Mouse (Mus musculus) limb, embryonic 15.5 days (tissue): ENCODE measurements around the gene Osbpl11. TPM values are rescaled to one million over a fixed set of nuclear protein-coding genes. Genes with fewer than 3 reads are reported as not detected.
A peak's percentile ranks its signal among the peaks of the same experiment; 100 is the strongest.
"Not testable (repeated sequence)": the region's sequence is repeated elsewhere in the genome, so short reads cannot be mapped to it uniquely, and the experiment has no call there.

Experiments used
- ATAC-seq: fragments of 200-750 bp; cut with Nextera tagmentation; 2 replicates; pipeline ENCODE4 v1.8.0; 2017; ENCODE audit warnings: low read depth, moderate TSS enrichment; ENCODE audit not compliant: insufficient number of reproducible peaks, low FRiP score, low TSS enrichment
- H3K27ac ChIP-seq: fragments of 300-500 bp; sonication (generic); 2 replicates; pipeline ENCODE4 v1.5.1; 2015; ENCODE audit warnings: moderate library complexity, mild to moderate bottlenecking, inconsistent platforms
- H3K27me3 ChIP-seq: fragments of 300-500 bp; sonication (generic); 2 replicates; pipeline ENCODE4 v1.6.1; 2015; ENCODE audit warnings: inconsistent platforms
- H3K36me3 ChIP-seq: fragments of 300-500 bp; sonication (generic); 2 replicates; pipeline ENCODE4 v1.6.1; 2015; ENCODE audit warnings: inconsistent platforms
- H3K4me1 ChIP-seq: fragments of 300-500 bp; sonication (generic); 2 replicates; pipeline ENCODE4 v1.6.1; 2015; ENCODE audit warnings: inconsistent platforms
- H3K4me2 ChIP-seq: fragments of 300-500 bp; sonication (generic); 2 replicates; pipeline ENCODE4 v1.6.1; 2015; ENCODE audit warnings: mild to moderate bottlenecking, inconsistent platforms
- H3K4me3 ChIP-seq: fragments of 300-500 bp; sonication (generic); 2 replicates; pipeline ENCODE4 v1.5.1; 2015; ENCODE audit warnings: mild to moderate bottlenecking, inconsistent platforms
- H3K9ac ChIP-seq: fragments of 300-500 bp; sonication (generic); 2 replicates; pipeline ENCODE4 v1.6.1; 2015; ENCODE audit warnings: inconsistent platforms
- H3K9me3 ChIP-seq: fragments of 300-500 bp; sonication (generic); 2 replicates; pipeline ENCODE4 v1.6.1; 2016; ENCODE audit warnings: inconsistent platforms
- WGBS: fragments of 180-500 bp; shearing (Covaris S2); methylation state at CpG from one replicate; pipeline ENCODE4 v1.1.7; 2015; 5-methylcytosine and 5-hydroxymethylcytosine counted together
- polyA plus RNA-seq: library from polyadenylated mRNA; unstranded; fragments of >200 nt; fragmentation: Nextera tagmentation; extraction: Ambion mirVana; gene quantifications from 2 replicates; pipeline ENCODE4 v1.2.1, GENCODE M21; 2015

Gene Osbpl11
- polyA plus RNA-seq, 1 experiment from 2014 or later = 16.0 TPM

DNA sequence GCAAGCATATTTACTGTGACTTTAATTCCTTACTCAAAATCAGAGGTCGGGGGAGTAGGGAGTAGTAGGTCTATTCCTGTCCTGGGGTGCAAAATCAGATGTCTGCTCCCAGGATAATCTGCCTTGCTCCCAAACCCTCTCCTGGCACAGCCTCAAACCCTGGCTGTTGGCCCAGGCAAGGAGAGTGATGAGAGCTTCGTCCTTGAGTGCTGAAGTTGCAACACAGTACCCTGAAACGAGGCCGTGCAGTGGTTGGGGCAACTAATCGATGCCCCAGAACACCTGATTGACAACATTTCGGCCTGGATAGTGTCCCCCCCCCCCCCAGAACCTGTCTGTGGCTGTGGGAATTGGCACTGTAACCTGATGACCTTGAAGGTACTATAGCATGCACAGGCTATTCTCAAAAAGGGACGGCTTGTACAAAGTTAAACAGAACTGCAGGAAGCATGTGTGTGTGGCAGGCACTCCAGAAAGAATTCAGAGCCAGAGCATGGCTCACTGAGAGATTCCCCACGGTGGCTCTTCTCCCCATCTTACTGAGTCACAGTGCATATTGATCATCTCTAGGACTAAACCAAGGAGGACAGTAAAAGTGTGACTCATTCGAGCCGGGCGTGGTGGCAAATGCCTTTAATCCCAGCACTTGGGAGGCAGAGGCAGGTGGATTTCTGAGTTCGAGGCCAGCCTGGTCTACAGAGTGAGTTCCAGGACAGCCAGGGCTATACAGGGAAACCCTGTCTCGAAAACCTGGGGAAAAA is 21.4 kb upstream of the Osbpl11 start:
- 70% methylated on average over 13 of the region's 13 CpGs for WGBS
- H3K27me3 ChIP-seq = no peaks in the 10 kb centered on the region

DNA sequence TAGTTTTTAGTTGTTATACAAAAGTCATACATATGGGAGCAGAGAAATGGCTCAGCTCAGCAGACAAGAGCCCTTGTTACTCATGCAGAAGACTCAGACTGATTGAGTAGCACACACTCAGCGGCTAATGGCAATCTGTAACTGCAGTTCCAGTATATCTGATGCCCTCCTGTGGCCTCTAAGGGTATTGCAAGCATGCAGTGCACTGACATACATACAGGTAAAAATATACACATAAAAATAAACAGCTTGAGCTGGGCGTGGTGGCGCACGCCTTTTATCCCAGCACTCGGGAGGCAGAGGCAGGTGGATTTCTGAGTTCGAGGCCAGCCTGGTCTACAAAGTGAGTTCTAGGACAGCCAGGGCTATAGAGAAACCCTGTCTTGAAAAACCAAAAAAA is 18.6 kb upstream of the Osbpl11 start:
- H3K9ac ChIP-seq, ATAC-seq, H3K36me3 ChIP-seq, H3K9me3 ChIP-seq, H3K4me1 ChIP-seq, H3K27me3 ChIP-seq, H3K4me3 ChIP-seq, H3K4me2 ChIP-seq, H3K27ac ChIP-seq: not testable (repeated sequence)
- 66% methylated on average over 6 of the region's 6 CpGs for WGBS

More for the DNA sequence above, 21.4 kb upstream of the Osbpl11 start:
- no peak overlapping the region for H3K4me2 ChIP-seq
- H3K9me3 ChIP-seq = no peaks in the 10 kb centered on the region
- no peak overlapping the region for H3K27ac ChIP-seq
- H3K36me3 ChIP-seq = no peaks in the 10 kb centered on the region
- no peak overlapping the region for H3K9ac ChIP-seq
- ATAC-seq = no peak
- H3K4me1 ChIP-seq = no peaks in the 10 kb centered on the region
- H3K4me3 ChIP-seq = no peak overlapping the region

GRCm38 (mm10) chr16:33167537-33167936 is 17.3 kb upstream of the Osbpl11 start:
- H3K4me2 ChIP-seq = no peak overlapping the region
- no peak overlapping the region for H3K4me3 ChIP-seq
- H3K9ac ChIP-seq = no peak overlapping the region
- H3K27ac ChIP-seq = no peak overlapping the region
- ATAC-seq = no peak
- 25% methylated on average over 5 of the region's 5 CpGs for WGBS
- H3K27me3 ChIP-seq = no peaks in the 10 kb centered on the region
- no peaks in the 10 kb centered on the region for H3K36me3 ChIP-seq
- H3K9me3 ChIP-seq = no peaks in the 10 kb centered on the region
- no peaks in the 10 kb centered on the region for H3K4me1 ChIP-seq

- no peaks in the 10 kb centered on the region for H3K27me3 ChIP-seq
- ATAC-seq = no peak
- H3K9me3 ChIP-seq = no peaks in the 10 kb centered on the region
- no peak overlapping the region for H3K9ac ChIP-seq
- no peak overlapping the region for H3K4me3 ChIP-seq
- 72% methylated on average over 8 of the region's 8 CpGs for WGBS
- no peak overlapping the region for H3K4me2 ChIP-seq
- H3K27ac ChIP-seq = no peak overlapping the region
- no peaks in the 10 kb centered on the region for H3K36me3 ChIP-seq
- H3K4me1 ChIP-seq = no peaks in the 10 kb centered on the region
Measured at GRCm38 (mm10) chr16:33169471-33170034, 15.3 kb upstream of the Osbpl11 start.

DNA sequence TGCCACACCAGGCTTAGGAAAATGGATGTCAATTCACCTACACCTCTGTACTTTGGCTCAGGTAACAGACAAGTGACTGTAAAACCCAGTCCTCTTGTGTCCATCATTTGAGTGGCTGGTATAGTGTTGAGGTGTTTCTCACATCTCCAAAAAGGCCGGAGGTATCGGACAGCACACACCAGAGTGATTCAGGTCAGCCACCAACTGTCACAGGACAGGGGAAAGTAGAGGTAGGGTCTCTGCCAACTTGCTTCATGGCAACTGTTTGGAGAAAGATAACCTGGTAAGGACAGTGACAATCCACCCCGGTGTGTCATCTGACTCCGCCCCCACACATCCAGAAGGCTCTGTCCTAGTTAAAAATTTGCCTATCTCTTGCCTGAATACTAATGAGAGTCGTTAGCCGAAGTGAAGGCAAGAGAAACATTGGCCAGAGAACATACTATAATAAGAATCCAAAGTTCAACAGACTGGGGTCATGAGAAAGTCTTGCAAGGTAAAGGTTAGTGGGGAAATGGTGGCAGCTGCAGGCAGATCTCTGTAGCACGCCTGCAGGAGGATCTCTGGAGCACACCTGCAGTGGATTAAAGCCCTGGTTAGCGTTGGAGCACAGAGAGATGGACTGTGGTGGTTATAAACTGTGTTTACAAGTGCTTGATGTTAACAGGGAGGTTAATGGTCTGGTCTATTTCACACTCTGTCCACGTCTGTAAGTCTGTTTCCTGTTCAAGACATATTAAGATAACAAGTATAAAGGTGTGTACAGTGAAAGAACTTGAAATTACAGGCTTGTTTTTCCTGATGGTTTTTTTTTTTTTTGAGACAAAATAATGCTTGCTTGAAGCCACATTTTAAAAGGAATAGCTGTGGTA is 13.9 kb upstream of the Osbpl11 start:
- H3K4me1 ChIP-seq = no peaks in the 10 kb centered on the region
- no peak overlapping the region for H3K27ac ChIP-seq
- no peak for ATAC-seq
- H3K9ac ChIP-seq = no peak overlapping the region
- no peaks in the 10 kb centered on the region for H3K36me3 ChIP-seq
- no peak overlapping the region for H3K4me3 ChIP-seq
- H3K4me2 ChIP-seq = no peak overlapping the region
- no peaks in the 10 kb centered on the region for H3K27me3 ChIP-seq
- H3K9me3 ChIP-seq = no peaks in the 10 kb centered on the region
- 60% methylated on average over 9 of the region's 9 CpGs for WGBS

DNA sequence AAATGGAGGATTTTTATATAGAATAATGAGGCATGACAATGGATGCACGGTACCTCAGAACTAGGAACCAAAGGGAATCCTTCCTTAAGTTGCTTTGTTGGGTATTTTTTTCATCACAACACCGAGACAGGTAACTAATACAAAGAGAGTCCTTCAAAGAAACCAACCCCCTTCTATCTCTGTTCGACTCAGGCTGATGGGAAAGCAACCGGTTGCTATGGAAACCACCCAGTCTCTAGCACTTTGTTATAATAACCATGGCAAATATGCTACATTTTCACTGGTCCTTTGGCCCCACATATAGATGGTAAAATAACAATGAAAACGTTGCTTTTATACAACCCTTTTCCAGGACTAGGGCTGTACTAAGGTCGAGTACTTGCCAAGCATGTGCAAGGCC is 13.1 kb upstream of the Osbpl11 start:
- no peaks in the 10 kb centered on the region for H3K4me1 ChIP-seq
- H3K27ac ChIP-seq = no peak overlapping the region
- no peaks in the 10 kb centered on the region for H3K9me3 ChIP-seq
- 79% methylated on average over 6 of the region's 6 CpGs for WGBS
- no peak overlapping the region for H3K4me3 ChIP-seq
- H3K9ac ChIP-seq = no peak overlapping the region
- ATAC-seq = no peak
- H3K4me2 ChIP-seq = no peak overlapping the region
- no peaks in the 10 kb centered on the region for H3K27me3 ChIP-seq
- no peaks in the 10 kb centered on the region for H3K36me3 ChIP-seq

GRCm38 (mm10) chr16:33173151-33173550 is 11.7 kb upstream of the Osbpl11 start:
- no peak overlapping the region for H3K27ac ChIP-seq
- no peaks in the 10 kb centered on the region for H3K27me3 ChIP-seq
- H3K4me1 ChIP-seq = 0 out of 2 replicates have a peak, but pooled peaks cover 1% of the 10 kb centered on the region
- H3K9ac ChIP-seq = no peak overlapping the region
- no peaks in the 10 kb centered on the region for H3K36me3 ChIP-seq
- no peaks in the 10 kb centered on the region for H3K9me3 ChIP-seq
- 53% methylated on average over 5 of the region's 5 CpGs for WGBS
- no peak for ATAC-seq
- H3K4me2 ChIP-seq = no peak overlapping the region
- H3K4me3 ChIP-seq = no peak overlapping the region

DNA sequence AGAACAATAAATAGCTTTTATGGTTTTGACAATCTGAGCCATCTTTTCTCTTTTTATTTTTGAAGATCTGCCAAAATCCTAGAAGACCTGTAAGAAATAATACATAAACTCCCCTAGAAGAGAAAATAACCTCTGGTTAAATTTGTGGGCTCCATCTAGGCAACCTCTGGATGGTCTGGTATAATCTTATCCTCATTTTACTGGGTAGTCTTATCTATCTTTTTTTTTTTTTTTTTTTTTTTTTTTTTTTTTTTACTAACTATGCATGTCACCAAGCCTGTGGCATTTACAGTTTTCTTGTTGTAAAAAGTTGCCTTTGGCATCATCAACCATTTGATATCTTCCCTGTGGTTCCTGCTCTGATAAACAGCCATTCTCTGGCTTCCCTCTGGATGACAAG is 10.2 kb upstream of the Osbpl11 start:
- Histone ChIP-seq H3K27ac (no peak overlapping the region), H3K9ac (no peak overlapping the region), H3K27me3 (no peaks in the 10 kb centered on the region), H3K4me3 (no peak overlapping the region), H3K4me1 (0 out of 2 replicates have a peak, but pooled peaks cover 3% of the 10 kb centered on the region), H3K36me3 (no peaks in the 10 kb centered on the region), H3K9me3 (no peaks in the 10 kb centered on the region), H3K4me2 (no peak overlapping the region)
- no peak for ATAC-seq

GRCm38 (mm10) chr16:33176831-33177230 is 8.0 kb upstream of the Osbpl11 start:
- not testable (repeated sequence) for H3K36me3 ChIP-seq, H3K4me3 ChIP-seq, H3K9ac ChIP-seq, H3K27ac ChIP-seq, H3K4me2 ChIP-seq, H3K4me1 ChIP-seq, H3K9me3 ChIP-seq, ATAC-seq, H3K27me3 ChIP-seq
- WGBS = 81% methylated on average over 5 of the region's 5 CpGs

GRCm38 (mm10) chr16:33177722-33178121 is 7.1 kb upstream of the Osbpl11 start:
- 77% methylated on average over 4 of the region's 4 CpGs for WGBS
- H3K27ac ChIP-seq = no peak overlapping the region
- H3K4me2 ChIP-seq = no peak overlapping the region
- no peak for ATAC-seq
- H3K27me3 ChIP-seq = no peaks in the 10 kb centered on the region
- no peak overlapping the region for H3K4me3 ChIP-seq
- 0 out of 2 replicates have a peak, but pooled peaks cover 3% of the 10 kb centered on the region for H3K4me1 ChIP-seq
- no peaks in the 10 kb centered on the region for H3K36me3 ChIP-seq
- H3K9me3 ChIP-seq = no peaks in the 10 kb centered on the region
- no peak overlapping the region for H3K9ac ChIP-seq

DNA sequence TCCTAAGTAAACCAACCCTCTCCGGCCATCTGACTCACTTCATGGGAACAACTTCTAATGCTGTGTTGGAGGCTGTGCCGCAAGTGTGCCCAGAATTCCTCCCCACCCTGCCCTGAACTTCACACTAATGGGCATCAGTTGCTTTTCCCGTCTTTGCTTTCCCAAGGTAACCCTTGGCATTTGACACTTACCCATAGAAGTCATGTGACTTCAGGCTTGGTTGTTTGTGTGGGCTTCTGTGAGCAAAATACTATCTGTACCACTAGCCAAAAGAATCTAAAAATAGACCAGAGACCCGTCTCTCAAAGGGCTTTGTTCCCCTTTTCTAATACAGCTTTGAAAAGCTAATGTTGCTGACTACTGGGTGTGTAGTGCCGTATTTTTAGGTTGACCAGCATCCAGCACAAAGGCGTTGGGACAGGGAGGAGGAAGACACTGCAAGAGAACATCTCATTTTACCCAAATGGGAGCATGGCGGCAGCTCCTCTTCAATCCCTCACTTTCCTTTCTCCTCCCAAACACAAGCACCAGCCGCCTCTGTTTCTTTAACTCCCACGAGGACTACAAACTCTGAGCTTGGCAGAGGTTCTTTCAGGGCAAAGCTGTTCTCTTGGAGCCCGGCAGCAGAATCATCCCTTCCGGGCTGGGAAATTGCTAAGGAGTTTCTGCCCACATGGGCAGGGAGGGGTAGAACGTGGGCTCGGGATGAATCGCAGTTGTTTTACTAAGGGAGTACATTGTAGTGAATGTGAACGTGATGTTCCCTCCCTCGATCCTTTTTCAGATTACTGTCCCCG is 6.4 kb upstream of the Osbpl11 start:
- whole genome bisulfite sequencing = 53% methylated on average over 17 of the region's 17 CpGs
- H3K4me2 ChIP-seq = peak overlapping the region; percentile 30
- H3K27ac ChIP-seq = peak overlapping the region; percentile 33; the same call in 1 of the 2 replicates

More for the DNA sequence above, 6.4 kb upstream of the Osbpl11 start:
- no peaks in the 10 kb centered on the region for H3K36me3 ChIP-seq
- no peak for ATAC-seq
- H3K9me3 ChIP-seq = no peaks in the 10 kb centered on the region
- 0 out of 2 replicates have a peak, but pooled peaks cover 3% of the 10 kb centered on the region for H3K4me1 ChIP-seq
- H3K4me3 ChIP-seq = peak overlapping the region; percentile 17; the same call in 1 of the 2 replicates
- no peak overlapping the region for H3K9ac ChIP-seq
- H3K27me3 ChIP-seq = no peaks in the 10 kb centered on the region
